Mouse (Mus musculus) monocyte, adult 5-6 weeks (primary cell): ENCODE measurements around the gene Ren1. TPM values are rescaled to one million over a fixed set of nuclear protein-coding genes. Genes with fewer than 3 reads are reported as not detected.

Experiments
- ATAC-seq: fragments of 153-309, 156-312 bp; replicated peaks from 2 replicates; pipeline ENCODE4 v1.8.0; 2017; ENCODE audit warnings: mild to moderate bottlenecking; ENCODE audit not compliant: low TSS enrichment, insufficient number of reproducible peaks, severe bottlenecking, poor library complexity, low FRiP score
- total RNA-seq: library from RNA; stranded (forward); fragments of 200-1000, 200-491, 200-594 nt; gene quantifications from 3 replicates; pipeline ENCODE4 v1.2.3, GENCODE M21; 2017

Gene Ren1
- total RNA-seq, 1 experiment from 2014 or later = not detected

GRCm38 (mm10) chr1:133397094-133397482 is 46.8 kb downstream of the Ren1 start:
- no peak for ATAC-seq

- no peak for ATAC-seq
Measured at GRCm38 (mm10) chr1:133397483-133398237, 47.4 kb downstream of the Ren1 start.

GRCm38 (mm10) chr1:133400014-133400725 is 49.9 kb downstream of the Ren1 start:
- ATAC-seq = no peak

GRCm38 (mm10) chr1:133404005-133404404 is 53.7 kb downstream of the Ren1 start:
- no peak for ATAC-seq

- no peak for ATAC-seq
Measured at GRCm38 (mm10) chr1:133406614-133407013, 56.3 kb downstream of the Ren1 start.

GRCm38 (mm10) chr1:133407436-133407835 is 57.1 kb downstream of the Ren1 start:
- no peak for ATAC-seq

GRCm38 (mm10) chr1:133408321-133408720 is 58.0 kb downstream of the Ren1 start:
- no peak for ATAC-seq

GRCm38 (mm10) chr1:133408880-133409516 is 58.7 kb downstream of the Ren1 start:
- ATAC-seq = no peak

GRCm38 (mm10) chr1:133409786-133410185 is 59.5 kb downstream of the Ren1 start:
- no peak for ATAC-seq

Other genes starting within 250 kb of the Ren1 start
- gene Ppp1r15b, start 219.4 kb upstream of the Ren1 start, total RNA-seq = 173 to 191 TPM (median 177 TPM) in 3 replicates
- 5.7 to 6.3 TPM (median 5.7 TPM) in 3 replicates for gene Plekha6, start 186.3 kb upstream of the Ren1 start, total RNA-seq
- not detected in 3 replicates for gene Golt1a, start 40.7 kb upstream of the Ren1 start, total RNA-seq
- gene Kiss1, start 28.6 kb upstream of the Ren1 start, total RNA-seq = not detected in 3 replicates
- gene Etnk2, start 13.1 kb downstream of the Ren1 start, total RNA-seq = 0.85 to 1.4 TPM in 2 of 3 replicates, not detected in the other
- not detected in 3 replicates for gene Sox13, start 73.9 kb downstream of the Ren1 start, total RNA-seq